Mouse (Mus musculus): ENCODE data around the gene Sh3glb2.

Gene Sh3glb2

GRCm38 (mm10) chr2:30342061-30342460 lies 17.1 kb downstream of the Sh3glb2 start:
- DNase-seq (ENCODE audit: low spot score), result no peak

- no peak for DNase-seq (ENCODE audit: low spot score)
Observed at GRCm38 (mm10) chr2:30337179-30337578, 22.0 kb downstream of the Sh3glb2 start.

- no peak for DNase-seq (ENCODE audit: low spot score)
Observed at GRCm38 (mm10) chr2:30336174-30336915, 22.8 kb downstream of the Sh3glb2 start.

GRCm38 (mm10) chr2:30335324-30335723 lies 23.8 kb downstream of the Sh3glb2 start:
- DNase-seq (ENCODE audit: low spot score), result no peak

- no peak for DNase-seq (ENCODE audit: low spot score)
Observed at GRCm38 (mm10) chr2:30328791-30329190, 30.3 kb downstream of the Sh3glb2 start.

GRCm38 (mm10) chr2:30327276-30327675 lies 31.9 kb downstream of the Sh3glb2 start:
- DNase-seq (ENCODE audit: low spot score), result no peak

- DNase-seq (ENCODE audit: low spot score), result no peak
Observed at GRCm38 (mm10) chr2:30325296-30325695, 33.8 kb downstream of the Sh3glb2 start.

- no peak for DNase-seq (ENCODE audit: low spot score)
Observed at GRCm38 (mm10) chr2:30323111-30323510, 36.0 kb downstream of the Sh3glb2 start.

GRCm38 (mm10) chr2:30319260-30319659 lies 39.9 kb downstream of the Sh3glb2 start:
- no peak for DNase-seq (ENCODE audit: low spot score)

- no peak for DNase-seq (ENCODE audit: low spot score)
Observed at GRCm38 (mm10) chr2:30316955-30317354, 42.2 kb downstream of the Sh3glb2 start.

GRCm38 (mm10) chr2:30316136-30316535 lies 43.0 kb downstream of the Sh3glb2 start:
- no peak for DNase-seq (ENCODE audit: low spot score)

- no peak for DNase-seq (ENCODE audit: low spot score)
Observed at GRCm38 (mm10) chr2:30311481-30311880, 47.7 kb downstream of the Sh3glb2 start.

- DNase-seq (ENCODE audit: low spot score), result no peak
Observed at GRCm38 (mm10) chr2:30309351-30309750, 49.8 kb downstream of the Sh3glb2 start.

GRCm38 (mm10) chr2:30306087-30306486 lies 53.0 kb downstream of the Sh3glb2 start:
- DNase-seq (ENCODE audit: low spot score), result no peak

GRCm38 (mm10) chr2:30299966-30300365 lies 59.2 kb downstream of the Sh3glb2 start:
- DNase-seq (ENCODE audit: low spot score), result no peak

GRCm38 (mm10) chr2:30299525-30299924 lies 59.6 kb downstream of the Sh3glb2 start:
- no peak for DNase-seq (ENCODE audit: low spot score)
